Mouse (Mus musculus): Measurements from ENCODE around the gene Pikfyve.

Gene Pikfyve

DNA sequence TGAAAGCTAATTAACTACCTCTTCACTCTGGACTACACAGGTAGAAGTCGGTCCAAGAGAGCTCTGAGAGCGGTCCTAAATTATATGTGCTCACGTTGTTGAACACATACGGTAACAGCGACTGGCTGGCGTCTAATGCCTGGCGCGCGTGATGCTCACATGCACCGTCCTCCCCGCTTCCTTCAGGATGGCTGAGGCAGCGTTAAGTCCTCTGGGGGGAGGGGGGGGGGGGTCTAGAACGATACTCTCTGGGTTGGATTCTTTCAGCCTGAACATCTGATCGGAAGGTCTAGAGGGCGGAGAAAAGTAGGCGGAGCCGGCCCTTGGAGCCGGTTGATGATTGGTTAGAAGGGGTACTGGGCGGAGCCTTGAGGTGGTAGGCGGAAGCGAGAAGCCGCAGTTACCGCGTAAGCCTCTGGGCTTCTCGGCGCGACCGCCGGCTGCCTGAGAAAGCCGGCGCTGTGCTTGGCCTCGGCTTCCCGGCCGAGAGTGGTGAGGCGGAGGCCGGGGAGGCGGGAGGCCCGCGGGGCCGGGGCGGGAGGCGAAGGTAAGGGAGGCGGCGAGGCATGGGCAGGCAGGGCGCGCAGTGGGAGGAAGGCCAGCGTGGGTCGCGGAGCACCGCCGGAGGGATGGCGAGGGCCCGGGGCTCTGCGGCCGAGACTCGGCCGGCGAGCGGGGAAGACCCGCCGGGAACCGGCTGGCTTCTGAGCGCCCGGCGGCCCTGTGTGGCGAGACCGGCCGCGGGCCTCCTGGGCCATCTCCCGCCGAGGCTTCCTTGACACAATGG is at the start of gene Pikfyve, which contains the start of gene Idh1:
Gene Pikfyve, plus strand, starts transcription at position 397 of the 787 bp plus-strand sequence.
Gene Idh1, minus strand, starts transcription at position 214 of the 787 bp plus-strand sequence.
- DNase-seq (ENCODE audit: low spot score), result peak; percentile 92

DNA sequence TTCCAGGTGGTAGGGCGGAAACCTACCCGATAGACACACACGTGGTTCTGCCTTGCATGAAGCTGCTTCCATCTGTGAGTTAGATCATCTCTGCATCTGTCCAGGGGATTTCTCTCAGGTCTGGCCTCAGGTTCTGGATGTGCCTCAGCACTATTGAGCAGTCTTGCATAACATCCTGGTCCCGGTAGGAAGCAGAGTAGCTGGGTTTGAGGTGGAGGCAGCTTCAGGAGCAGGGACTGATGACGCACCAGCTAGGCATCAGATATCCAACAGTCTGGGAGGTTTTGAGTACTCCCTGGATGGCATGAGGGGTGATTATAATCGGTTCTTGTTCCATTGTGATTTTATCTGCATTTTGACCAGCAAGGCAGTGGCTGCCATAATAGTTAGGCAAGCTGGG is 48.9 kb upstream of the Pikfyve start:
- DNase-seq (ENCODE audit: low spot score), result no peak

DNA sequence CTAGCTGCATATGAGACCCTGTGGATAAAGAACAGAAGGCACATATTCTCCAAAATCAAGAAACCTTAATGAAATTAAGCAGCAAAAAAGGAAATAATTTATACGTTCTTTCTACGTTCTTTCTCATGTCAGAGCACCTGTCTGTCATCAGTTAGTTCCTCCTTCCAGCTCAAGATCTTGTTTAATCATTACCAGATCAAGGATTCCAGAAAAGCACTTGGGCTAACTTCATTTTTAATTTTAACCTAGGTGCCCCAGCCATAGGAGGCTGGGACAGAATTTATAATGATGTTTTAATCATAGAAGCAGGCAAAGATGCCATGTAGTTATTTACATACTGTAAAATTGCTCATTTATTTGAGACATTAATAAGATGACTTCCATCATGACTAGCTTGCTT is 41.7 kb upstream of the Pikfyve start:
- DNase-seq (ENCODE audit: low spot score), result no peak

DNA sequence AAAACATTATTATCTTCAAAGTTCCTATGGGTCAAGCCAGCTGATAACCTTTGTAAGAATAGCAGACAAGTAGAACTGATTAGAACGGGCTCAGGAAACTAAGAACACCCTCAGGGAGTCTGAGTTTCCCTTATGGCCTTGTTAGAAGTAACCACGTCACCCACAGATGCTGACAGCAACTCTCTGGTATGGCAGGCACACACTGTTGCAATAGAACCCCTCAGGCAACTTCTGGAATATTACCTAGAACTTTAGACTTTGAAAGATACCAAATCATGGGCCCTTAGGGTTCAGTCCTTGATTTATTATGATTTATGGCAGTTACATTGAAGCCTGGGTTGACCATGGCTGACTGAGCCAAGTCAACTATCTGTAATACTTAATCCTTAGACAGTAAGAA is 39.9 kb upstream of the Pikfyve start:
- no peak for DNase-seq (ENCODE audit: low spot score)

DNA sequence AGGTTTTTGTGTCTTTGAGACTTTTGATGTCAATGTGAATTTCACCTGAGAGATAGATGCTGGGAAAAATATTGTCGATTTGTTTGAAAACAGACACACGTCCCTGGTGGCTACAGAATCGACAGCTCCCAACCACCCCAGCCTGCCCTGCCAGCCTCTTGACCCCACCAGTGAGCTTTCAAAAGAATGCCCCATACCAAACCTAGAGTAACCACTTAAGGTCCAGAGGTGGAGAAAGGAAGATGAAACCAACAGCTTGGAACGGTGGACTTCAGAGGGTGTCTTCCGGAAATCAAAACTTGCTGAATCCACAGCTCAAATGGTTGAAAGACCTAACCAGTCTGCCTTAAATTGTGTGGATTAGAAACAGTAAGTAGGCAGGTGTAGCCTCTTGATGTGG is 39.2 kb upstream of the Pikfyve start:
- DNase-seq (ENCODE audit: low spot score), result no peak

DNA sequence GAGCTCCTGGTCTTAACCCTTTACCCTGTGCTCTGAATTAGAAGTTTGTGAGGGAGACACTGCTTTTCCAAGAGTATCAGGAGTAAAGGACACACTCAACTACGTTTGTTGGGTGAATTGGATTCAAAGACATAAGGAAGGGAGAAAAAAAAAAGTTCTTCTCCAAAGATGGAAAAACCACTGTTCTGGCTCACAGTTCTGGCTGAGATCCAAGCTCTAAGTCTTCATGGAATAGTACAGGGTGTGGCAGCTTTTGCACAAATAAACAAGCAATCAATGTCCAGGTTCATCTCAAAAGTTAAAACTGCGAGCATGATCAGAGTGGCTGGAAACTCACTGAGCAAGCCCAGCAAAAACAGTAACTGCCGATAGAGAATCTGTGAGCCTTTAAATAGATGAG is 38.5 kb upstream of the Pikfyve start:
- no peak for DNase-seq (ENCODE audit: low spot score)

DNA sequence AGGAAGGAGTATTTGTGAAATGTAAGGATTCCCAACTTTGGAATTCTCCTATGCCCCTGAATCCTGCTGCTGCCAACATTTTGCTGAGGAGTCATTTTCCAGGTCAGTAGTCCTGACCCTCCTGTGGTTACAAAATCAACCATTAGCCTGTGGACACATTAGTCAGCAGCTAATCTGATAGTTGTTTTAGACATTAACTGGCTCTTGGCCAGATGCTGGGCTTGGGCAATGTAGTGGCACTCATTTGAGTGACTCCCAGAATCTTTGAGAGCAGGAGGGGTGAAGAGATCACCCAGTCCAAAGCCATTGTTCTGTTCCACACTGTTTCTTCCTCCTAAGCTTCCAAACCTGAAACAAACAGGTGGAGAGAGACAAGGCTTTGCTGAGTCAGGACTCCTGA is 31.7 kb upstream of the Pikfyve start:
- no peak for DNase-seq (ENCODE audit: low spot score)

DNA sequence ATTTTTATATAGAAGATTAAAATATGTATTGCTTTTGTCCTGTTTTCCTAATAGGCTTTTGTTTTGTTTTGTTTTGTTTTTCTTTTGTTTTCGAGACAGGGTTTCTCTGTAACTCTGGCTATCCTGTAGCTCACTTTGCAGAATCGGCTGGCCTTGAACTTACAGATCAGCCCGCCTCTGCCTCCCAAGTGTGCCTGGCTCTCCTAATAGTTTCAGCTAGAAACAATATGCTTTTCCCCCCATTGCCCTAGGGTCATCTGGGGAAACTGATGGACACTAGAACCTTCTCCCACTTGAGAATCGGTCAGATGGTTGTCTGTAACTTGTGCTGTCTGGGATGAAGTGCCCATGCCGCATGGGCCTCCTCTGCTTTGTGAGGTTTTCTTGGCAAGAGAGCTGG is 30.4 kb upstream of the Pikfyve start:
- DNase-seq (ENCODE audit: low spot score), result no peak

DNA sequence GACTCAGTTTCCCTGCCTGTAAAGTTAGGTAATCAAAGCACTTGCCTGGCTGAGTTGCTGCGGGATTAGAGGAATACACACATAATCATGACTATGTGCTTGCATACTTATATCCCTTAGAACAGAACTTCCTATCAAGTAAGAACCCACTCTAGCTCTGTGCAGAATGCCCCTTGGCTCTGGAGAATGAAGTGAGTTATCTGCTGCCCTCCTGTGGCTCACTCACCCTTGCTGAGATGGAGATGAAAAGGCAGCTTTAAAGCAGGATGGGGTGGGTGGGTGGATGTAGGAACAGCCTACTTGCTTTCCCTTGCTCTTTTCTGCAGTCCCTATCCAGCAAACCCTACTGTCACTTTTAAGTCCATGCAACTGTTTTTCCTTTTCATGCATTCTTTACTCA is 24.3 kb upstream of the Pikfyve start:
- DNase-seq (ENCODE audit: low spot score), result no peak

DNA sequence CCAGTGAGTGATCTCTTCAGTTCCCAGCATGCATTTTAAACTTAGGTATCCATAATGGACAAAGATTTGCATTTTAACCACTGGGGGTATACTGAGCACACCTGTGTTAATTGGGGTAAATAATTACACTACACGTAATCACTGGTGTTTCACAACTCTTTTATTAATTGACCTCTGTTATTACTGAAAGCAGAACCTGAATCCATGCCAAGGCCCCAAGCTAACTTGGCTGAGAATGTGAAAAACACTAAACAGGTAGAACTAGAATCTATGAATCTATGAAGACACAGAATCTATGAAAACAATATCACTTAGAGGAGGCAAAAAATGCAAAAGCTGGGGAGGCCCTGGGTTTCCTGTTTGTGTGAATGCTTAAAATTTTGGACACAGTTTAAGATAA is 19.0 kb upstream of the Pikfyve start:
- DNase-seq (ENCODE audit: low spot score), result no peak

DNA sequence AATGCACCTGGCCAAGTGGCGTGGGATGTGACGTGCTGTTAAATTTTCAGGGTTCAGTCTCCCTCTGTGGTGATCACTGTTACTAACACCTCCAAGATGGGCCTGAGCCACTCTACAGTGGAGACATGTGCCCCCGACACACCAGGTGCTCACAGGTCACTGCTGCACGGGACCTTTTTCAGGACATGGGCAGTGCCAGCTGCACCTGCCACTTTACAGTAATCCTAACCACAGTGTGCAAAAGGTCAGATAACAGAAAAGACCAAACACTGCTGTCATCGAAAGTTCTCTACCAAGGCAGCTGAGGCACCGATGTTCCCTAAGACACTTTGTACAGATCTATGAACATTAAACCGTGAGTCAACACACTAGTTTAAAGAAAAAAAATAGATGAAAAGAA is 16.9 kb upstream of the Pikfyve start:
- no peak for DNase-seq (ENCODE audit: low spot score)

DNA sequence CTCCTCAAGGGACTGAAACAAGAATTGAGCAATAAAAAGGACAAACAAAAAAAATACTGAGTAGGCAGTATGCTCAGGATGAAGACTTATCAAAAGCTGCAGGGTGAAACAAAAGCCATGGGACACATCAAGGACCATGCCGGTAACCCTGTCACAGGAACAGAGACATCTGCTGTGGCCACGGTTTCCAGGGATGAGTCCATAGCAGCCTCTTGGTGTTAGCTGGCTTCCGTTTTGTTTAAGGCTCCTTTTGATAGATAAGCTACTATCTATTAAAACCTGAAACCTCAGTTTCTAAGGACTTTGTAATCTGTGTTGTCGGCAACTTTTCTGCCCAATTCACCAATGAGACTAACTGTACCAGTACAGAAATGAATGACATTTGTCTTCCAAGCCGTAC is 16.5 kb upstream of the Pikfyve start:
- DNase-seq (ENCODE audit: low spot score), result no peak

DNA sequence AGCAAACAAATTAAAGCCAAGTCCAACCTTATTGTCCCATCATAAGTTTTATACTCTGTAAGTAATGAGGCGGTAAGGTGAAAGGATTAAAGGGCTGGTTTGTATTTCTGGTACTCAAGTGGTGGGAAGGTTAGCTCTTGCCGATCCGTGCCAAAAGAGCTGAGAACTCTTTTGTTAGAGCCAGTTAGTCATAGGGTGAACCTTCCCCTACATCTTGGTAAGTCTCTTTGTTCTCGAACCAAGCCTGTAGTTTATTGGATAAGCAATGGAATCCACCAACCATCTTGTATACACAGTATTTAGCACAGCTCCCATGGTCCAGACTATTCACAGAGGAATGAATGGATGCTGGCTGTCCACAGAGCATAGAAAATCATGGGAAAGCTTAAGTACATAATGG is 14.9 kb upstream of the Pikfyve start:
- no peak for DNase-seq (ENCODE audit: low spot score)

DNA sequence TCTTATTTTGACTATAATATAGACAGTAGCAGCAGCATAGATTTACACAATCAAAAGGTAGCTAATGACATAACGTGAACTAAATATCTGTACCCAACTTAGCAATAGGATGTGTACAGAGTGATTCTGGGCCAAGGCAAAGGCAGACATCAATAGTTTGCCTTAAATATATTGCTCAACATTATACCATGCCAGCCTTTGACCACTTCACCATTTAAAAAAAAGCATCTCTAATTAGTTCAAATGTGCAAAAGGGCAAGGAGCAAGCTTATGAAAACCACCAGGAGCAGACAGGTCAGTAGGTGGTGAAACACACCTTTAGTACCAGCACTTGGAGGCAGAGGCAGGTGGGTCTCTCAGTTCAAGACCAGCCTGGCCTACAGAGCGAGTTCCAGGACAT is 12.8 kb upstream of the Pikfyve start:
- DNase-seq (ENCODE audit: low spot score), result no peak

DNA sequence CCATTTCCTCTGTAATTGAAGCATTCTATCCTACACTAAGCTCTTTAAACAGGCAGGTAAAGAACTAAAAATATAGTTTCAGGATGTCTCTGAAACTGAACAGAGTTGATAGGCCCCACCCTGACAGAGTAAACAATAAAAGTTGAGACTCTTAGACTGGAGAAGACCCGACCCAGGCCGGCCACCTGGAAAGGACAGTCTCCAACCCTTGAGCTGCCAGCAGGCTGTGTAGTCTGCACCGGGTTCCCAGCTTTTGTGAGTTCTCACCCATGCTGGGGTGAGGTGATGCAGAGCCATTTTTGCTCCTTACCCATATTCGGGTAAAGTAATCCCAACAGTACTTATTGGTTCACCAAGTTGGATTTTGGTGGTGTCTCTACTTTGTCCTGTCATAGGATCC is 10.3 kb upstream of the Pikfyve start:
- DNase-seq (ENCODE audit: low spot score), result no peak

DNA sequence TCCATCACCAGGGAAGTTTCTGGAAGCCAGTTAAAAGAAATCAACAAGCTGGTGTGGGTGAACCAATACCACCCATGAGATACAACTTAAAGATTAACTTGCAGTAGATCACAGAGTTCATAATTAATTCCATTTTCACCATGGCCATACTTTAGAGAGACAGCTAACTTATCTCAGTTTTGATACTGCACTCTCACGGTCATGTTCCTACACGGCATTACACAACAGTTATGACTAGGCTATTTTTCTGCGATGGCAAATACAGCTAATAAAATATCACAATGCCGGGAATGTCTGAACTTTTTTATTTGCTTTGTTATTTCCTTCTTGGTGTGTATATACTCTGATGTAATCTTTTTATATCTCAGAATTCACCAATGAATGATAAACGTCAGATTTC is 9.6 kb upstream of the Pikfyve start:
- no peak for DNase-seq (ENCODE audit: low spot score)

DNA sequence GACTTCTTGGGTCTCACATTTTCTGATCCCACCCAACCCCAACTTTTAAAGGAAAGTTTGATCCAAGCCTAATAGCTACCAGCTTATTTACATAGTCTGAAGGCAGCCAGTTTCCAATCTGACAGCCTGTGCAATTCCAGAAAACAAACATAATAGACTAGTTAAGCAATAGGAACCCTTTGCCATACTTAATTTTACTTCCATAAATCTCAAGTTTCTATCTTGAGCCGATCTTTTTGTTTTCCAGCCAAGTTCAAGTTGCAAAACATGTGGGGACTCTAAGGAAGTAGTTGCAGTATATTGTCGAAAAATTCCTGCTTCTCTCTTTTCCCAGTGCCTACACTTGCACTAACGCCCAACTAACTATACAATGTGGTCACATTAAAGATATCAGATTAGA is 9.0 kb upstream of the Pikfyve start:
- DNase-seq (ENCODE audit: low spot score), result no peak

DNA sequence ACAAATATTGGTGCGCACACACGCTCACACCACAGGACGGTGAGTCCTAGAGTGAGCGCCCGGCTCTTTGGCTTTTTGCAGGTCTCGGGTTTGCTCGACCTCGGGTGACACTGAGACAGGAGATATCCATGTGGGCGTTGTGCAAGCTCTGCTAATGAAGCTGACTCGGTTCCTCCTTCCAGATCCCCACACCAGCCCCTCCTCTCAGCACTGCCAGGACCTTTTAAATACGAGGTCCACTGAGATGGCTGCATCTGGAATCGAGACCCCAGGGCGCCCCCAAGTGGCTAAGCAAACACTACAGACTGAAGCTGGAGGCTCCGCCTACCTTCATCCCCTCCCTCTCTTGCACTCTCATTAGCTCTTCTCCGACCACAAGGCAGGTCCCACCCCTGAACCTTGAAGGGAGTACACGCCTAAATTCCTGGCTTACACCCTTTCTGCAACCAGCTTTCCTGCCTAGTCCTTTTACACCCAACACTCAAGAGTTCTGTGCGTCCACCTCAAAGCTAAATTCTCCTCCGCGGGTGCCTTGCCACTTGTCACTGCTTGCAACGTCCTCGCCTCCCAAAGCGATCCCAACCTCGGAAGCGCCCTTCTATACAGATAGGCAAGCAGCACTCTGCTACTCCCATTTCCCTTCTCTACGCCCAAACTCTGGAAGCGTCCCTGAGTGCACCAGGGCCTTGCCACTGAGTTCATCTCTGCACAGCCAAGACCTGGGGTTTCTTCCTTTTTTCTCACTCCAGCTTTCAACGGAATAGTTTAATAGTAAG is 8.2 kb upstream of the Pikfyve start:
- peak; percentile 97 for DNase-seq (ENCODE audit: low spot score)

DNA sequence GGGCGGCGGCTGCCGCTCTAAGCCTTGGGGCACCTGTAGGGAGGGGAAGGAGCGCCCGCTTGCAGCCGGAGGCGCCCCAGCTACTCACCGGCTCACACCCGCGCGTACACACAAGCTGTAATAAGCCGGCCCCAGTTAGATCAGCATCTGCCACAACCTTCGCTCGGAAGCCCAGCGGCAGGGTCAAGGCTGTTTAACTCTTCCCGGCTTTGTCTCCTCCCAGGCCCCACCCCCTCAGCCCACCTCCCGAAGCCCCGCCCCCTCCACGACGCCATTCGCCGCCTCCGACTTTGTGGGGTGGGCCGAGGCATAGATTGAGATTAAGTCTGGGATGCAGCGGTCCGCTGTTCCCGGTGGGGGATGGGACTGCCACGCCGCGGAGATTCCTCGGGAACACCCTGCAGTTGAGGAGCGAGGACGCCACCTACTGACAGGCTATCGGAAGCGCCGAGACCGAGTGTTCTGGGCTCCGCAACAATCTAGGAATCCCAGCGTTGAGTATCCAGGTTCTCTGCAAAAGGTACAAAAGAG is 7.5 kb upstream of the Pikfyve start:
- DNase-seq (ENCODE audit: low spot score), result peak; percentile 97

DNA sequence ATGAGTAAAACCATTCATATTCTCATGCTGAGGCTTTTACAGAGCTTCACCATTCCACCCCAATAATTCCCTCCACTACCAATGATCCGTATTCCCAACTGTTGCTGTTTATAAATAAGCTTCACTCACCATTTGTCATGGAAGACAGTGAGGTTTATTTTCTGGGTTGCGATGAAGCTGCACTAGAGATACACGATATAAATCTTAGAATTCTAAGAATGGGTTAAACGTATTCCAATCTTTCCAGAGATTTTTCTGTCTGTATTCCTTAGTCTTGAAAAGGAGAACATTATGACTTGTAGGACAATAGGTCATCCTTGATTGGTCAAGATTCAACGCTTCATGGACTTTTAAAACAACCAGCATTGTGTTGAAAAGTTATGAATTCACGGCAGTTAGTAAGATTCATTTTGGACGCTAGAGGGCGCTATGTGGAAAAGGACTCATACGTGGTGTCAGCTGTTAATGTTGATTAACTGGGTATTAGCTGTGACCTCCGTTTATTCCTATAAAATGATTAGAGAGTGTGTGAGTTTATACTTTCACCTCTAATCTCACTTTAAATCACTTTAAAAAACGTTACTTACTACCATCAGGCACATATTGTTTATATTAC is 6.7 kb upstream of the Pikfyve start:
- peak; percentile 64 for DNase-seq (ENCODE audit: low spot score)

DNA sequence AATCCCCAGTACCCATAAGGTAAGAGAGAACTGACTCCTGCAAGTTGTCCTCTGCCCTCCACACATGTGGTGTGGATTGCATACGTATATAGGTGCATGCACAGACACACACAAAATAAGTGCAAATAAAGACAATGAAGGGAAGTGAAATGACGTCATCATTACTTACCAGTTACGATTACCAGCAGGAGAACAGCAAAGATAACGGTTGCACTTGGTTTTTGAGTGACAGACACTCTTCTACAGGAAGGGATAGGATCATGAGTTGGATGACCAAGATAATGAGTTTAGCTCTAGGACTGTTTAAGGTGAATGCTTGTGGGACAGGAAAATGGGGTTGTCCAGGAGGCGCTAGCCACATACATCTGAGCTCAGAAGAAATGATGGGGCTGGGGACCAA is 5.0 kb upstream of the Pikfyve start:
- DNase-seq (ENCODE audit: low spot score), result no peak

DNA sequence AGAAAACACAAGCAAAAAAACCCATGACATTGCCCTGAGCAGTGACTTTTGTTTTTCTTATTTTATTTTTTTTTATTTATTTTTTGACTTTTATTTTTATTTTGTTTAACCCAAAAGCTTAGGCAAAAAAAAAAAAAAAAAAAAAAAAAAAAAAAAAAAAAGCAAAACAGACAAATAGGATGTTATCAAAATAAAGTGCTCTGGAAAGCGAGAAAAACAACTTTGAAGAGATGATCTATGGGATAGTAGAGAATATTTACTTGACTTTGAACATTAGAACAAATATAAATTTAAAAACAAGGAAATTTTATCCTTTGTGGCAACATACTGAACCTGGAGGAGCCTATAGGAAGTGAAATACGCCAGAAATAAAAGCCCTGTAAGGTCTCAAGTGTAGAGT is 2.5 kb upstream of the Pikfyve start:
- no peak for DNase-seq (ENCODE audit: low spot score)

DNA sequence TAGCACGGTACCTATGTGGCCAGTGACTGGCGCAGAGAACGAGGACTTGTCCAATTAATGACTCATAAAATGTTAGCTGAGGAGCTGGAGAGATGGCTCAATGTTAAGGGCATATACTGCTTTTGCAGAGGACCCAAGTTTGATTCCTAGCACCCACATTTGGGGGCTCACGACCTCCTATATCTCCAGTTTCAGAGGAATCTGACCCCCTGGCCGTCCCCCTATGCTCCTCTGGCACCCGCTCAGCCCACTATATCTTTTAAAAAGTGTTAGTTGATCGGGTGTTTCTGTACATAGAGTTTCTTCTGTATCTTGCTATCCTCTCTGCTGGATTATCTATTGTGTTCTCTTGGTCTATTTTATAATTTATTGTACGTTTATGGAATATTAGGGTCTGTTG is 1.5 kb upstream of the Pikfyve start:
- no peak for DNase-seq (ENCODE audit: low spot score)
